Mouse (Mus musculus): Measurements from ENCODE around the gene Spaar. TPM values are rescaled to one million over a fixed set of nuclear protein-coding genes. Genes with fewer than 3 reads are reported as not detected.
"Not testable (repeated sequence)": the region's sequence is repeated elsewhere in the genome, so short reads cannot be mapped to it uniquely, and the experiment has no call there.

Spaar gene
- total RNA-seq, 2 experiments from 2014 or later: 0.62 to 1.1 TPM

DNA sequence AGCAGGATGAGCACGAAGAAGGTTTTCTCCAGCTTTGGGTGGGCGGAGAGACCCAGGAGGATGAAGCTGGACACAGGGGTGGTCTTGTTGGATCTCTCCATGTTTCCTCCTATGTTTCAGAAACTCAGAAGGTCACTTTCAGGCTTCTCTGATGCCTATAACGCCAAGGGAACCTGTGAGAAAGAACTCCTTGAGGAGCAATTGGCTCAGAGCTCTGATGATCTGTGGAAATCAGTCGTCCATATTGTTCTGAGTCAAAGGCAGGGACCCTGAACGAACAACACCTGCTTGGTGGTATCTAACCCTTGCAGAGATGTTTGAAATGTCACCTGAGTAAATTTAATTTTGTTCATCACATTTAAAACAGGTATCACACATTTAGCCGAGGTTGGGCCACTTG, 41.1 kb downstream of the Spaar start, which contains the start of gene Olfr159:
Olfr159 (minus strand) TSS at position 101 of the 400 bp plus-strand sequence.
- no peak for DNase-seq (ENCODE audit: low spot score in 2 of 2)
- intact Hi-C loops (cut with DNase I): no loop called here

GRCm38 (mm10) chr4:43771626-43772025, 41.8 kb downstream of the Spaar start:
- intact Hi-C loops (cut with DNase I): no loop called here
- no peak for DNase-seq (ENCODE audit: low spot score in 2 of 2)

DNA sequence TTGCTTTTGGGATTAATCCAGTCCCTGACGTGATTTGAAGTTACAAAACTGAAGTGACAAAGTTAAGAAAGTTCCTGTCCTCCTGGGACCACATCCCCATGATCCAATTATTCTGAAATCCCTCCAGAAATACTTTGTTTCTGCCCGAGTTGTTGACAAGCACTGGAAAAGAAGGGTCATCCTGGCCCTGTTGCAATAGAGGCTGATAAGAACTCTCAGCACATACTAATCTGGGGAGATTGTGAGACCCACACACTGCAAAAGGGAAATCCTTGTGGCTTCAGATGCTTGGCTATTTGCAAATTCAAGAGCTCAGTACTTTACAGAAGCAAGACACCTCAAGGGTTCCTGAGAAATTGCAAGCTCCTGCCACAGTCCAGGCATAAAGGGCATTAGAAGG, 42.5 kb downstream of the Spaar start:
- intact Hi-C loops (cut with DNase I): no loop called here
- no peak for DNase-seq (ENCODE audit: low spot score in 2 of 2)

GRCm38 (mm10) chr4:43795296-43795695, 65.5 kb downstream of the Spaar start:
- no peak for DNase-seq (ENCODE audit: low spot score in 2 of 2)
- intact Hi-C loops (cut with DNase I): no loop called here

GRCm38 (mm10) chr4:43795844-43796243, 66.0 kb downstream of the Spaar start:
- DNase-seq (ENCODE audit: low spot score in 2 of 2); intact Hi-C loops (cut with DNase I): not testable (repeated sequence)

- intact Hi-C loops (cut with DNase I): no loop called here
- DNase-seq (ENCODE audit: low spot score in 2 of 2): no peak
Measured at GRCm38 (mm10) chr4:43798936-43799335, 69.1 kb downstream of the Spaar start.

Other genes with a start within 250 kb of the Spaar start
- gene Sit1, start 246.3 kb upstream of the Spaar start, total RNA-seq (2021): not detected
- 10 to 100 TPM; 25.5 to 25.9 TPM for gene Ccdc107, start 237.1 kb upstream of the Spaar start, total RNA-seq (2021)
- under 1 TPM; 0.70 to 0.79 TPM for gene Arhgef39, start 230.3 kb upstream of the Spaar start, total RNA-seq (2021)
- gene Car9, start 223.1 kb upstream of the Spaar start, total RNA-seq (2021): 1 to 10 TPM in 1 of 2 experiments, under 1 TPM in 1; 0.54 to 1.1 TPM
- 10 to 100 TPM in 1 of 2 experiments, 1 to 10 TPM in 1; 8.7 to 10.0 TPM for gene Tpm2, start 206.3 kb upstream of the Spaar start, total RNA-seq (2021)
- 10 to 100 TPM; 74.4 to 84.8 TPM for gene Creb3, start 167.7 kb upstream of the Spaar start, total RNA-seq (2021)
- gene Tln1, start 167.3 kb upstream of the Spaar start, total RNA-seq (2021): 10 to 100 TPM; 43.0 to 45.4 TPM
- 10 to 100 TPM; 42.3 to 55.8 TPM for gene Rgp1, start 151.3 kb upstream of the Spaar start, total RNA-seq (2021)
- gene Gba2, start 151.2 kb upstream of the Spaar start, total RNA-seq (2021): 10 to 100 TPM; 64.9 to 71.9 TPM
- not detected for gene Msmp, start 145.5 kb upstream of the Spaar start, total RNA-seq (2021)
- 10 to 100 TPM; 46.4 to 62.2 TPM for gene Npr2, start 98.1 kb upstream of the Spaar start, total RNA-seq (2021)
- gene Spag8, start 76.4 kb upstream of the Spaar start, total RNA-seq (2021): 1 to 10 TPM in 1 of 2 experiments, under 1 TPM in 1; 0.91 to 1.1 TPM
- gene Hint2, start 73.6 kb upstream of the Spaar start, total RNA-seq (2021): 10 to 100 TPM; 31.4 to 39.5 TPM
- 10 to 100 TPM; 65.1 to 67.9 TPM for gene Tmem8b, start 61.1 kb upstream of the Spaar start, total RNA-seq (2021)
- 1 to 10 TPM; 2.1 to 2.3 TPM for gene Fam221b, start 60.9 kb upstream of the Spaar start, total RNA-seq (2021)
- gene Olfr70, start 29.2 kb upstream of the Spaar start, total RNA-seq (2021): not detected
- not detected for gene Olfr71, start 19.8 kb upstream of the Spaar start, total RNA-seq (2021)
- gene Hrct1, start 2.8 kb upstream of the Spaar start, total RNA-seq (2021): 1 to 10 TPM; 1.2 to 1.7 TPM
- gene Olfr159, start 41.0 kb downstream of the Spaar start, total RNA-seq (2021): not detected
- not detected for gene Olfr156, start 93.9 kb downstream of the Spaar start, total RNA-seq (2021)
- gene Olfr157, start 110.2 kb downstream of the Spaar start, total RNA-seq (2021): not detected
- gene Olfr155, start 121.5 kb downstream of the Spaar start, total RNA-seq (2021): not detected
- 1 to 10 TPM; 5.7 to 7.3 TPM for gene Reck, start 145.5 kb downstream of the Spaar start, total RNA-seq (2021)
- 1 to 10 TPM; 2.5 to 3.2 TPM for gene Glipr2, start 227.4 kb downstream of the Spaar start, total RNA-seq (2021)

All from left cerebral cortex, postnatal 36 days (tissue).